Mouse (Mus musculus) thymus, adult 2 months (tissue): ENCODE measurements around the gene Raly.

Experiments
- CTCF ChIP-seq: fragments of 200-500 bp; IDR thresholded peaks from 2 replicates; pipeline ENCODE4 v1.5.1; 2012; ENCODE audit warnings: mild to moderate bottlenecking, control low read depth, low read length, moderate library complexity, borderline replicate concordance; ENCODE audit not compliant: control insufficient read depth, poor library complexity, insufficient read depth; ENCODE audit errors: extremely low read depth
- POLR2A ChIP-seq: fragments of 200-500 bp; IDR thresholded peaks from 2 replicates; pipeline ENCODE4 v1.6.1; 2012; ENCODE audit warnings: mild to moderate bottlenecking, low read length, control low read depth, moderate library complexity; ENCODE audit not compliant: control insufficient read depth, poor library complexity, insufficient read depth; ENCODE audit errors: extremely low read depth

DNA sequence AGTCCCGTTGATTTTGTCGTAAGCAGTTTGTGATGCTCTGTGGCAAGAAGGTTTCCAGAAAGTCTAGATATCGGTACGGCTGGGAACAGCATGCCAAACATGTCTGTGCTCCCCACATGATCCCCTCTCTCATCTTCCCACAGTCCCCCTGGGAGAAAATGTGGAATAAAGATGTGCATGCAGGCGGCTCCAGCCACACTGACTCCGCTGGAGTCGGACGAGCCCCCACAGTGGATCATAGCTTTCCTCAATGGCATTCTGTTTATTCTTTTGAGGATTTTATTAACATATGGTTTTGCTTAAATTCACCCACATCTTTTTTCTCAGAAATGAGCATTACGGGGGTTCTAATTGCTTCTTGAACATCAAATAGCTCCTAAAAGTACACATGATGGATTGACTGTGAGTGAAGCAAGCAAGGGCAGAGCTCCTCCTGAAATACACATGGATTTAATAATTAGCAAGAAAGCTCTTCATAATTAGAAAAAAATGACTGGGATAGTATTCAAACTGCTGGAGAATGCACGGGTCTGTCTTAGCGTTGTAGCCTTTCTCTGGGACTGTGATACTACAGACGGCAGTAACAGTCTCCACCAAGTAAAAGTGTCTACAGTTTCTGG is 125.1 kb downstream of the Raly start:
- TF ChIP-seq POLR2A = no peak
- no peak for TF ChIP-seq CTCF
